Mouse (Mus musculus) stomach, embryonic 14.5 days (tissue): ENCODE measurements around the gene Lama4. TPM values are rescaled to one million over a fixed set of nuclear protein-coding genes. Genes with fewer than 3 reads are reported as not detected.

Experiments
- ATAC-seq: fragments of 200-750 bp; cut with Nextera tagmentation; 2 replicates; pipeline ENCODE4 v1.8.0; 2017; ENCODE audit warnings: low read depth, moderate TSS enrichment; ENCODE audit not compliant: insufficient number of reproducible peaks, insufficient read depth, low FRiP score
- H3K27ac ChIP-seq: fragments of 300-500 bp; sonication (generic); 2 replicates; pipeline ENCODE4 v1.5.1; 2014; ENCODE audit warnings: mild to moderate bottlenecking, low read length, moderate library complexity, mixed read lengths
- H3K27me3 ChIP-seq: fragments of 300-500 bp; sonication (generic); 2 replicates; pipeline ENCODE4 v1.6.1; 2014; ENCODE audit warnings: low read length, control low read depth, mixed read lengths; ENCODE audit not compliant: control insufficient read depth, insufficient read depth
- H3K36me3 ChIP-seq: fragments of 300-500 bp; sonication (generic); 2 replicates; pipeline ENCODE4 v1.6.1; 2014; ENCODE audit warnings: mild to moderate bottlenecking, control low read depth, low read length, moderate library complexity, mixed read lengths; ENCODE audit not compliant: control insufficient read depth, insufficient read depth
- H3K4me1 ChIP-seq: fragments of 300-500 bp; sonication (generic); 2 replicates; pipeline ENCODE4 v1.6.1; 2014; ENCODE audit warnings: low read length, control low read depth, mixed read lengths; ENCODE audit not compliant: control insufficient read depth, insufficient read depth
- H3K4me2 ChIP-seq: fragments of 300-500 bp; sonication (generic); replicated peaks from 2 replicates; pipeline ENCODE4 v1.6.1; 2014; ENCODE audit warnings: low read depth, low read length, control low read depth
- H3K4me3 ChIP-seq: fragments of 300-500 bp; sonication (generic); 2 replicates; pipeline ENCODE4 v1.5.1; 2014; ENCODE audit warnings: low read depth, low read length, control low read depth
- H3K9ac ChIP-seq: fragments of 300-500 bp; sonication (generic); replicated peaks from 2 replicates; pipeline ENCODE4 v1.6.1; 2014; ENCODE audit warnings: low read depth, mild to moderate bottlenecking, control low read depth, low read length, moderate library complexity, mixed read lengths
- H3K9me3 ChIP-seq: fragments of 300-500 bp; sonication (generic); 2 replicates; pipeline ENCODE4 v1.6.1; 2016; ENCODE audit warnings: low read depth, low read length, control low read depth; ENCODE audit not compliant: control insufficient read depth
- WGBS: fragments of 180-500 bp; shearing (Covaris S2); extraction: QIAGEN DNeasy Blood & Tissue Kit; methylation state at CpG from one replicate; pipeline ENCODE4 v1.1.7; 2014; 5-methylcytosine and 5-hydroxymethylcytosine counted together
- polyA plus RNA-seq: library from polyadenylated mRNA; unstranded; fragments of >200 nt; fragmentation: Nextera tagmentation; extraction: Ambion mirVana; gene quantifications from 2 replicates; pipeline ENCODE4 v1.2.1, GENCODE M21; 2014

Lama4 gene
- polyA plus RNA-seq, 1 experiment from 2014 or later = 72.8 TPM

GRCm38 (mm10) chr10:39028403-39028802, 63.1 kb downstream of the Lama4 start:
- Histone ChIP-seq H3K27me3 (no peaks in the 10 kb centered on the region), H3K9ac (no peak overlapping the region), H3K4me3 (no peak overlapping the region), H3K36me3 (peaks cover 9% of the 10 kb centered on the region), H3K9me3 (no peaks in the 10 kb centered on the region), H3K4me1 (no peaks in the 10 kb centered on the region), H3K4me2 (no peak overlapping the region), H3K27ac (no peak overlapping the region)
- ATAC-seq = no peak
- 68% methylated on average over 5 of the region's 5 CpGs for WGBS

- H3K9me3 ChIP-seq = no peaks in the 10 kb centered on the region
- H3K9ac ChIP-seq = no peak overlapping the region
- no peak overlapping the region for H3K27ac ChIP-seq
- H3K4me3 ChIP-seq = no peak overlapping the region
- peaks cover 9% of the 10 kb centered on the region for H3K36me3 ChIP-seq
- no peaks in the 10 kb centered on the region for H3K4me1 ChIP-seq
- no peak overlapping the region for H3K4me2 ChIP-seq
- ATAC-seq = no peak
- no peaks in the 10 kb centered on the region for H3K27me3 ChIP-seq
- 75% methylated on average over 6 of the region's 6 CpGs for WGBS
These were observed 64.2 kb downstream of the Lama4 start for GRCm38 (mm10) chr10:39029297-39030147.

GRCm38 (mm10) chr10:39030148-39030685, 64.9 kb downstream of the Lama4 start:
- ATAC-seq = no peak

GRCm38 (mm10) chr10:39039564-39039963, 74.2 kb downstream of the Lama4 start:
- Histone ChIP-seq H3K4me2 (no peak overlapping the region), H3K4me1 (no peaks in the 10 kb centered on the region), H3K9ac (no peak overlapping the region), H3K9me3 (no peaks in the 10 kb centered on the region), H3K27me3 (no peaks in the 10 kb centered on the region), H3K36me3 (no peaks in the 10 kb centered on the region; the same call in 1 of the 2 replicates), H3K27ac (no peak overlapping the region), H3K4me3 (no peak overlapping the region)
- ATAC-seq = no peak
- 47% methylated on average over 4 of the region's 4 CpGs for WGBS

More at GRCm38 (mm10) chr10:39030148-39030685, 64.9 kb downstream of the Lama4 start:
- no peaks in the 10 kb centered on the region for H3K9me3 ChIP-seq
- no peaks in the 10 kb centered on the region for H3K4me1 ChIP-seq
- H3K27me3 ChIP-seq = no peaks in the 10 kb centered on the region
- no peak overlapping the region for H3K4me2 ChIP-seq
- no peak overlapping the region for H3K9ac ChIP-seq
- H3K36me3 ChIP-seq = peaks cover 9% of the 10 kb centered on the region
- WGBS = 90% methylated on average over 14 of the region's 14 CpGs
- H3K4me3 ChIP-seq = no peak overlapping the region
- H3K27ac ChIP-seq = no peak overlapping the region

GRCm38 (mm10) chr10:39040026-39040425, 74.7 kb downstream of the Lama4 start:
- H3K36me3 ChIP-seq = no peaks in the 10 kb centered on the region; the same call in 1 of the 2 replicates
- no peak for ATAC-seq
- 60% methylated on average over 5 of the region's 5 CpGs for WGBS
- no peak overlapping the region for H3K9ac ChIP-seq
- H3K9me3 ChIP-seq = no peaks in the 10 kb centered on the region
- no peak overlapping the region for H3K4me2 ChIP-seq
- no peak overlapping the region for H3K27ac ChIP-seq
- H3K4me3 ChIP-seq = no peak overlapping the region
- H3K4me1 ChIP-seq = no peaks in the 10 kb centered on the region
- H3K27me3 ChIP-seq = no peaks in the 10 kb centered on the region

GRCm38 (mm10) chr10:39044476-39044995, 79.2 kb downstream of the Lama4 start:
- Histone ChIP-seq H3K4me3 (no peak overlapping the region), H3K9ac (no peak overlapping the region), H3K4me2 (no peak overlapping the region), H3K9me3 (no peaks in the 10 kb centered on the region), H3K27ac (no peak overlapping the region), H3K36me3 (peaks cover 4% of the 10 kb centered on the region; the same call in 1 of the 2 replicates), H3K4me1 (no peaks in the 10 kb centered on the region), H3K27me3 (no peaks in the 10 kb centered on the region)
- WGBS = 39% methylated on average over 3 of the region's 3 CpGs
- no peak for ATAC-seq

- peaks cover 9% of the 10 kb centered on the region; the same call in 1 of the 2 replicates for H3K36me3 ChIP-seq
- 86% methylated on average over 1 of the region's 1 CpGs for WGBS
- no peaks in the 10 kb centered on the region for H3K9me3 ChIP-seq
- H3K27me3 ChIP-seq = no peaks in the 10 kb centered on the region
- H3K4me3 ChIP-seq = no peak overlapping the region
- H3K27ac ChIP-seq = no peak overlapping the region
- H3K4me1 ChIP-seq = no peaks in the 10 kb centered on the region
- H3K9ac ChIP-seq = no peak overlapping the region
- no peak overlapping the region for H3K4me2 ChIP-seq
- ATAC-seq = no peak
These were observed 79.8 kb downstream of the Lama4 start for GRCm38 (mm10) chr10:39045111-39045510.

- no peaks in the 10 kb centered on the region for H3K4me1 ChIP-seq
- no peaks in the 10 kb centered on the region for H3K27me3 ChIP-seq
- H3K9me3 ChIP-seq = no peaks in the 10 kb centered on the region
- no peak overlapping the region for H3K4me3 ChIP-seq
- 68% methylated on average over 10 of the region's 10 CpGs for WGBS
- no peak overlapping the region for H3K9ac ChIP-seq
- no peak for ATAC-seq
- no peak overlapping the region for H3K4me2 ChIP-seq
- peaks cover 9% of the 10 kb centered on the region; the same call in 1 of the 2 replicates for H3K36me3 ChIP-seq
- no peak overlapping the region for H3K27ac ChIP-seq
These were observed 82.5 kb downstream of the Lama4 start for GRCm38 (mm10) chr10:39047775-39048174.
